Mouse (Mus musculus) bone marrow macrophage, adult 2 months (primary cell): ENCODE results near the gene Entpd3.

Experiments used
- CTCF ChIP-seq: IDR thresholded peaks from 2 replicates; pipeline ENCODE4 v1.5.1; 2012; ENCODE audit warnings: low read depth, mild to moderate bottlenecking, low read length, moderate library complexity
- POLR2A ChIP-seq: IDR thresholded peaks from 2 replicates; pipeline ENCODE4 v1.6.1; 2012; ENCODE audit warnings: mild to moderate bottlenecking, low read depth, low read length, borderline replicate concordance

- TF ChIP-seq CTCF (no peak), POLR2A (no peak)
These were observed 6.9 kb upstream of the Entpd3 start for GRCm38 (mm10) chr9:120532691-120533090.
